Mouse (Mus musculus) hindbrain, embryonic 15.5 days (tissue): ENCODE measurements around the gene Cenpc1. TPM values are rescaled to one million over a fixed set of nuclear protein-coding genes. Genes with fewer than 3 reads are reported as not detected.
A peak's percentile ranks its signal among the peaks of the same experiment; 100 is the strongest.

Experiments used
- ATAC-seq: fragments of 200-750 bp; cut with Nextera tagmentation; 2 replicates; pipeline ENCODE4 v1.8.0; 2017; ENCODE audit warnings: low read depth, moderate number of reproducible peaks, moderate TSS enrichment; ENCODE audit not compliant: low FRiP score
- H3K27ac ChIP-seq: fragments of 300-500 bp; sonication (generic); replicated peaks from 2 replicates; pipeline ENCODE4 v1.5.1; 2015; ENCODE audit warnings: mild to moderate bottlenecking, inconsistent platforms
- H3K27me3 ChIP-seq: fragments of 300-500 bp; sonication (generic); 2 replicates; pipeline ENCODE4 v1.6.1; 2015; ENCODE audit warnings: control low read depth, inconsistent platforms
- H3K36me3 ChIP-seq: fragments of 300-500 bp; sonication (generic); 2 replicates; pipeline ENCODE4 v1.6.1; 2015; ENCODE audit warnings: control low read depth, inconsistent platforms
- H3K4me1 ChIP-seq: fragments of 300-500 bp; sonication (generic); replicated peaks from 2 replicates; pipeline ENCODE4 v1.6.1; 2015; ENCODE audit warnings: control low read depth, inconsistent platforms
- H3K4me2 ChIP-seq: fragments of 300-500 bp; sonication (generic); 2 replicates; pipeline ENCODE4 v1.6.1; 2015; ENCODE audit warnings: moderate library complexity, mild to moderate bottlenecking, inconsistent platforms
- H3K4me3 ChIP-seq: fragments of 300-500 bp; sonication (generic); 2 replicates; pipeline ENCODE4 v1.5.1; 2015; ENCODE audit warnings: mild to moderate bottlenecking, inconsistent platforms
- H3K9ac ChIP-seq: fragments of 300-500 bp; sonication (generic); 2 replicates; pipeline ENCODE4 v1.6.1; 2015; ENCODE audit warnings: inconsistent platforms
- H3K9me3 ChIP-seq: fragments of 300-500 bp; sonication (generic); 2 replicates; pipeline ENCODE4 v1.6.1; 2016; ENCODE audit warnings: control low read depth, inconsistent platforms
- WGBS: fragments of 180-500 bp; shearing (Covaris S2); methylation state at CpG from one replicate; pipeline ENCODE4 v1.1.7; 2015; 5-methylcytosine and 5-hydroxymethylcytosine counted together
- polyA plus RNA-seq: library from polyadenylated mRNA; unstranded; fragments of >200 nt; fragmentation: Nextera tagmentation; extraction: Ambion mirVana; gene quantifications from 2 replicates; pipeline ENCODE4 v1.2.1, GENCODE M21; 2015

The Cenpc1 gene
- polyA plus RNA-seq, 1 experiment from 2014 or later: 31.5 TPM

DNA sequence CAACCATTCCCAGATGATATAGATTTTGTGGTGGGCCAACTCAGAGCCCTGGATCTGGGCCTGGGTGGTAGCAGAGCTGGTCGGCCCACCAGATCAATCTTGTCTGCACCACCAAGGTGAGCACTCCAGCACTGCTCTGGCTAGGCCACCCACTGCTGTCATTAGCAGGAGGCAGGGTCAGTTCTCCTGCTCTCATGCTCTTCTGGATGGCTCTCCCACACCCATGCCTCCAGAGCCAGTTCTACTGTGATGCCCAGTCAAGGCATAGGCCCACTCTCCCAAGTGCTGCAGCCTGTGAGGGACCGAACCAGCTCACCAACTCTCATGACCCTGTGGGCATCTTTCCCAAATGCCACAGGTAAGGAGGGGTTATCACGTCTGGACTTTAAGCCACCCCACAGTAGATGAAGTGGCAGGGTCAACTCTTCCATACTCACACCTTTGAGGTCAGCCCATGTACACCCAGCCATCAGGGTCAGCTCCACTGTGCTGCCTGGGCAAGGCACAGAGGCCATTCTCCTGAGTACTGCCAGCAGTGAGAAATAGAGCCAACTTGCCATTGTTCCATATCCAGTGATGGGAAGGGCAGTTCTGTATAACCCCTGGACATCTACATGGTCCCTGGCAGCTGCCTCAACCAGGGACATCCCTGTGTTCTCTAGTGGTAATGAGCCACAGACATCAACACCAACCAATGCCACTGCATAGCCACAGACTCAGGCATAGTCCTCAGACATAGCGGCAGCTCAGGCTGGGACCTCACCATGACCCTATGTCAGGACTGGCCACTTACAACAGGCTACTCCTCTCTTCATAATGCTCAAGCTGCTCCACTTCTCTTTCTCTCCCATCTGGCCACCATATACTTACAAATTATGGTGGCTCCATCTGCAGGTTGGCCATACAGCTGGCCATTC lies 72.3 kb downstream of the Cenpc1 start:
- Histone ChIP-seq H3K4me3 (no peak overlapping the region), H3K36me3 (no peaks in the 10 kb centered on the region), H3K4me2 (no peak overlapping the region), H3K4me1 (no peaks in the 10 kb centered on the region), H3K27me3 (no peaks in the 10 kb centered on the region), H3K27ac (no peak overlapping the region), H3K9ac (no peak overlapping the region), H3K9me3 (no peaks in the 10 kb centered on the region)
- WGBS: 90% methylated on average over 4 of the region's 4 CpGs
- peak; percentile 65 for ATAC-seq

DNA sequence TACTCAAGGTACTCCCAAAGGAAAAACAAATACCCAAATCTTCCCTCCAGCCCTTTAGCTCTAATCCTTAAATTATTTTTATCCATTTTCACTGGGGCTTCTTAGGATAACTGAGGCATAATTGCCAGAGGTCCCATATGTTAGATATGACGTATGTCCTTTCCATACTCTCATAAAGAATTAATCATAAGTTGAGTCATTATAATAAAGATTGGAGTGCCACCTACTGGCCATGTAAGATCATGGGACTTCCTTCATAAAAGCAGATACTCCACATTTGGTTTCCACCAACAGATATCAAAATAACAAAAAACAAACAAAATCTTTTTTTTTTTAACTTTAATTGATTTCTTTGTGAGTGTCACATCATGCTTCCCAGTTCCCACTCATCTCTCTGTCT lies 73.3 kb downstream of the Cenpc1 start:
- no peak for ATAC-seq
- Histone ChIP-seq H3K27me3 (no peaks in the 10 kb centered on the region), H3K4me1 (no peaks in the 10 kb centered on the region), H3K4me3 (no peak overlapping the region), H3K27ac (no peak overlapping the region), H3K36me3 (no peaks in the 10 kb centered on the region), H3K9ac (no peak overlapping the region), H3K9me3 (no peaks in the 10 kb centered on the region), H3K4me2 (no peak overlapping the region)
- 17% methylated on average over 1 of the region's 1 CpGs for WGBS

DNA sequence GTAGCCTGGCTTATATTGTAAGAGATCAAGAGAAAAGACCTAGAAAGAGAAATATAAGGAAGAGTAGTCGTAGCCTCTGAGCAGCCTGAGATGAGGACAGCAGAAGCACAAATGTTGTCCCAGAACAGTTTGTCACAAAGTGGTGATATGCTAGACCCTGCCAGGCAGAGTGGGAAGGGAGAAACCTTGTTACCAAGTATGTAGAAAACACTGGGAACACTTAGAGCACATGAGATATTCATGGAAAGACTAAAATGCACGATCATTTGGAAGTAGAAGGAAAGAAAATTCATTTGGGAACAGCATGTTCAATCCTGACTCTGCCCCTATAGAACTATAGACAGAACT lies 77.9 kb downstream of the Cenpc1 start:
- Histone ChIP-seq H3K4me3 (no peak overlapping the region), H3K27ac (no peak overlapping the region), H3K4me2 (no peak overlapping the region), H3K36me3 (no peaks in the 10 kb centered on the region), H3K9ac (no peak overlapping the region), H3K27me3 (no peaks in the 10 kb centered on the region), H3K4me1 (no peaks in the 10 kb centered on the region), H3K9me3 (no peaks in the 10 kb centered on the region)
- no peak for ATAC-seq
- WGBS: 92% methylated on average over 2 of the region's 2 CpGs

DNA sequence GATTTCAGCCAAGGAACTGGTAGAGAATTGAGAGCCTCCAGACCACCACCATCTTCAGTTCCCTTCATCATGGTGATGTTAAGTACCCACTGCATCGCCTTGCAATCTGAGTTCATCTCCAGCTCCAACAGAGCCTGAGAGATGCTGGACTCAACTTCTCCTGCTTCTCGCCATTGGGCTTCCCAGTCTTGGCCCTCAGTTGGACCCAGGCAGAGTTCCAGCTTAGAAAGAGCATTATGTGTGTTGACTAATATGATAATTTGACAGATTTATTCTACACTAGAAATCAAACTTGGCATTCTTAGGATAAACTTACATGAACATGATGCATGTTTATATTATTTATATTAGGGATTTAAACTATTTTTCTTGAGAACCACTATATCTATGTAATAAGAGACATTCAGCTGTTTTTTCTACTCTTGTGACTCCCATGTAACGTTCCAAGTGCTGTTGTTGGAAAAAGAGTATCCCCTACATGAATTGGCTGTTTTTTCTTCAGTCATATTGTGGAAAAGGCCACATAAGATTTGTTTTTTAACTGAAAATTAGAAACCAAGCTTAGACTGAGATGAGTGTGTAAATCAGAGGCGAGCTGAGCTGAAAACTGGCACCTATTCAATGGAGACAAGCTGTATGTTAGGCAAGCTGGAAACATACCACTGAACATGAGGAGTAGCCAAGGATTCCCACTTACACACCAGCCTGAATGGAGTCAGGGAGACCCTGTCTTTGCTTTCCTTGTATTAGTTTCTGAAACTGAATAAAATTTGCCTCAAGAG lies 78.5 kb downstream of the Cenpc1 start:
- ATAC-seq: no peak
- no peaks in the 10 kb centered on the region for H3K27me3 ChIP-seq
- H3K4me2 ChIP-seq: no peak overlapping the region
- H3K36me3 ChIP-seq: no peaks in the 10 kb centered on the region
- H3K9ac ChIP-seq: no peak overlapping the region
- no peaks in the 10 kb centered on the region for H3K4me1 ChIP-seq
- WGBS: 89% methylated on average over 4 of the region's 4 CpGs
- H3K9me3 ChIP-seq: no peaks in the 10 kb centered on the region
- H3K4me3 ChIP-seq: no peak overlapping the region
- H3K27ac ChIP-seq: no peak overlapping the region

DNA sequence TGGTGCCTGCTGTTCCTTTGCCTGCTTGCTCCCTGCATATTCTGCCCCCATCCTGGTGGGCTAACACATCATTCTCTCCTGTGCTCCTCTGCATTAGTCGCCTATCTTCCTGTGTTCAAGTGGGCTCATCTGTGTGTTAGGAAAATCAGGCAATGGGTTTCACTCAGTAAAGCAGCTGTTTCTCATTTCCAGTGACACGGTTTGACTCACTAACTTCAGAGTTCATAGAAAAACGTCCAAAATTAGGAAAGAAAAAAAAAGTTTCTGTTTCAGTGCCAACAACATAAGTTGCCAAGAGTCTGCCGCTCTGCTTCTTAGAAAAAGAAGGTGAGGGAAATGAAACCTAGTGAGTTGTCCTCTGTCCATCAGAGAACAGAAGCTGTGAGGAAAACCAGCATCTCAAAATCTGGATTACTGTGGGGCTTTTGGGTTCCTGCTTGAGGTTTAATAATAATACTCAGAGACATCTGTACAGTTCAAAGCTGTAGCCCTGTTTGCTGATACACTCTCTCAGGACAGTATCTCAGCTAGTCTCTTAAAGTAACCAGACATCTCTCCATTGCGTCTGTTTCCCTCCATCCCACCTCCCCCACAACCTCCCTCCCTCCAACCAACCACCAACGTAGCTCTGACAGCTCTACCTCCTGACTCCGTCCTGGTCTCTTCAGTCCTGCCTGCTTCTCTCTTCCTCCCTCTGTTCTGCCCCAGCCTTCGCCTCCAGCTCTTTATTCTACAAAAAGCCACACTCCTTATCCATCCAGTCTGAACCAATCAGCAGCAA lies 87.5 kb downstream of the Cenpc1 start:
- Histone ChIP-seq H3K9ac (no peak overlapping the region), H3K4me1 (no peaks in the 10 kb centered on the region), H3K27ac (no peak overlapping the region), H3K36me3 (no peaks in the 10 kb centered on the region), H3K4me2 (no peak overlapping the region), H3K27me3 (no peaks in the 10 kb centered on the region), H3K4me3 (no peak overlapping the region), H3K9me3 (no peaks in the 10 kb centered on the region)
- 77% methylated on average over 8 of the region's 8 CpGs for WGBS
- ATAC-seq: no peak

DNA sequence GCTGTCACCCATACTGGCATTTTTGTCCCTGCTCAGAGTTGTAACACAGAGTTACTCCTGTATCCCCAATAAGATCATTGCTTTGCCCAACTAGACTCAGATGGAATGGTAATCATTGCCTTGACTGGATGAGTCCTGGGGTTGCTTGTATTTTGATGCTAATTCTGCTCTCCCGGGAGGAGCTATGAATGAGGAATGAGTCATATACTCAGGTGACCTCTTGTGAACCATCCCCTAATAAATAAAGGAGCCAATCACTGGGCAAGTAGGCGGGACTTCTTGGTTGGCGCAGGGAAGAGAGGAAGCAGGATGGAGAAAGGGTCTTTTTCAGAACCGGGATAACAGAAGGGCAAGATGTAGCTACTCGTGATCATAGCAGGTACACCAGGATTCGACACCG lies 102.6 kb downstream of the Cenpc1 start:
- no peak for ATAC-seq
- Histone ChIP-seq H3K4me3 (no peak overlapping the region), H3K27ac (no peak overlapping the region), H3K4me2 (no peak overlapping the region), H3K9ac (no peak overlapping the region), H3K27me3 (no peaks in the 10 kb centered on the region), H3K4me1 (no peaks in the 10 kb centered on the region), H3K9me3 (no peaks in the 10 kb centered on the region), H3K36me3 (no peaks in the 10 kb centered on the region)
- 79% methylated on average over 7 of the region's 7 CpGs for WGBS

Other genes with a start within 250 kb of the Cenpc1 start
- gene Stap1, start 6.2 kb upstream of the Cenpc1 start, polyA plus RNA-seq: 0.31 and 0.57 TPM in 2 replicates
- 12.7 and 13.5 TPM in 2 replicates for gene Uba6, start 107.2 kb upstream of the Cenpc1 start, polyA plus RNA-seq
- 0.12 TPM in 1 of 2 replicates, not detected in the other for gene Gnrhr, start 132.3 kb upstream of the Cenpc1 start, polyA plus RNA-seq
- not detected in 2 replicates for gene Tmprss11c, start 223.7 kb upstream of the Cenpc1 start, polyA plus RNA-seq